Mouse (Mus musculus) heart, embryonic 10.5 days (tissue): ENCODE data around the gene Dhcr24. TPM values are rescaled to one million over a fixed set of nuclear protein-coding genes. Genes with fewer than 3 reads are reported as not detected.

ENCODE experiments used
- DNase-seq: peaks from one replicate; pipeline ENCODE4 v3.0.0-alpha.2; 2017; ENCODE audit warnings: low spot score
- H3K27ac ChIP-seq: fragments of 300-500 bp; sonication (generic); 2 replicates; pipeline ENCODE4 v1.5.1; 2016; ENCODE audit warnings: mild to moderate bottlenecking
- H3K27me3 ChIP-seq: fragments of 300-500 bp; sonication (generic); 2 replicates; pipeline ENCODE4 v1.6.1; 2016; ENCODE audit warnings: mild to moderate bottlenecking; ENCODE audit not compliant: poor library complexity, insufficient read depth, severe bottlenecking
- H3K36me3 ChIP-seq: fragments of 300-500 bp; sonication (generic); 2 replicates; pipeline ENCODE4 v1.6.1; 2016; ENCODE audit warnings: mild to moderate bottlenecking, moderate library complexity
- H3K4me1 ChIP-seq: fragments of 300-500 bp; sonication (generic); 2 replicates; pipeline ENCODE4 v1.6.1; 2016; ENCODE audit warnings: mild to moderate bottlenecking
- H3K4me3 ChIP-seq: fragments of 300-500 bp; sonication (generic); 2 replicates; pipeline ENCODE4 v1.5.1; 2016; ENCODE audit warnings: mild to moderate bottlenecking, moderate library complexity
- H3K9me3 ChIP-seq: fragments of 300-500 bp; sonication (generic); 2 replicates; pipeline ENCODE4 v1.6.1; 2016; ENCODE audit warnings: mild to moderate bottlenecking, moderate library complexity
- WGBS: fragments of 180-500 bp; shearing (Covaris S2); methylation state at CpG from one replicate; pipeline ENCODE4 v1.1.7; 2016; 5-methylcytosine and 5-hydroxymethylcytosine counted together
- polyA plus RNA-seq: library from polyadenylated mRNA; unstranded; fragments of >200 nt; fragmentation: Nextera tagmentation; extraction: Ambion mirVana; gene quantifications from 2 replicates; pipeline ENCODE4 v1.2.1, GENCODE M21; 2016

Dhcr24 gene
- polyA plus RNA-seq, 1 experiment from 2014 or later, result 9.7 TPM

DNA sequence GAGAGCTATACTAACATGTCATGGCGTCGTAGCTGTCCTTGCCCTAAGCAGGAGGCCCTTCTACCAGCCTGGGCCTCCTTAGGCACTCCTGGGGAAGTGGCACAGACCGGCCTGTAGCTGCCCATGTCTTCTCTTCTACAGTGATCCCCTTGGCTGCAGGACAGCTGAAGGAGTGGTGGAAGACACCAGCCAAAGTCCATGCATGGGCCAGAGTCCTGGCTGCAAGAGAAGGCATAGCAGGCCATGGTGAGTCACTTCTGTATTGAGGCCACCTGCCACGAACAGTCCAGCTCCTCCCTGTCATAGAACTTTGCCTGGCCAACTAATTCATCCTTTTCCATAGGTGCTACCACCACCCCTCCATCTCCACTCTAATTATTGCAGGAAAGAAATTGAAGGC lies 58.1 kb downstream of the Dhcr24 start:
- H3K4me1 ChIP-seq, result peaks cover 20% of the 10 kb centered on the region
- no peak overlapping the region for H3K4me3 ChIP-seq
- no peaks in the 10 kb centered on the region for H3K9me3 ChIP-seq
- peaks cover 74% of the 10 kb centered on the region for H3K27me3 ChIP-seq
- 82% methylated on average over 4 of the region's 4 CpGs for WGBS
- no peaks in the 10 kb centered on the region for H3K36me3 ChIP-seq
- H3K27ac ChIP-seq, result no peak overlapping the region
- no peak for DNase-seq

DNA sequence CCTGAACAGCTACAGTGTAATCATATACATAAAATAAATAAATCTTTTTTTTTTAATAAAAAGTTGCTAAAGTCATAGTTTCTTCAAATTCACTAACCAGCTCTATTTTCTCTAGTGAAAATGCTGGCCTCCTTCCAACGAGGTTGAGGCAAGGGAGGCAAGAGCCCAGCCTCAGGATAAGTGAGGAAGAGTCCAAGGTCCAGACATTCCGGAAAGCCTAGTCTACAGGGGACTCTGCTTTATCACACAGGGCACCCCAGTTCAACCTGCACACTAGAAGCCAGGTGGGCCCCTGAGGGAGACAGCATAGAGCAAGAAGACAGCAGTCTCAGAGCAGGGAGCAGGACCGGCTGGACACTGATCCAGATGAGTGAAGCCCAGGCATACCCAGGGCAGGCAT lies 60.6 kb downstream of the Dhcr24 start:
- Histone ChIP-seq H3K4me1 (peaks cover 15% of the 10 kb centered on the region), H3K9me3 (no peaks in the 10 kb centered on the region), H3K36me3 (no peaks in the 10 kb centered on the region), H3K4me3 (no peak overlapping the region), H3K27ac (no peak overlapping the region), H3K27me3 (peaks cover 86% of the 10 kb centered on the region)
- WGBS, result 62% methylated on average over 3 of the region's 3 CpGs
- DNase-seq, result no peak

DNA sequence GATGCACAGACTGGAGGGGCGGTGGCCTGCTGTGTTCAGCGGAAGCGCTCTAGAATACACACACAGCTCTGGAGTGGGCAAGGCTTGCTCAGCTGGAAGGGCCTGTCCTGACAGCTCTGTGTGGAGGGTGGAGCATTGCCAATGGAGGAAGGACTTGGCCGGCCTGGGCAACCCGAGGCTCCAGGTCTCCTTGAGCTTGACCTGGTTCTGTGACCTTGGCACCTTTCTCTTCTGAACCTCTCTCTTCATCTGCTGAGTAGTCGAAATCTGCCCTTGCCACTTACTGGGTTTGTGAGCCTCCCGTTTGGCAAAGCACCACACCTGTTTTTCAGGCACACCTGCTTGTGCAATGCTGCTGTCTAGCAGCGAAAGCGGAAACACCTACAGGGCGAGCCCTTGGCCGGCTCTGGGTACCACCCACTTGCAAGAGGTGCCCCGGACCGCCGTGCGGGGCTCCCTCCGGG lies 61.2 kb downstream of the Dhcr24 start, which contains the start of gene Ttc22:
Gene Ttc22, plus strand, starts transcription at position 403 of the 464 bp plus-strand sequence.
- WGBS, result 22% methylated on average over 16 of the region's 16 CpGs
- Histone ChIP-seq H3K36me3 (no peaks in the 10 kb centered on the region), H3K27ac (no peak within 1 kb of the TSS), H3K4me1 (peaks cover 11% of the 10 kb centered on the region), H3K4me3 (peak within 1 kb of the TSS; percentile 31; the same call in 1 of the 2 replicates), H3K27me3 (peaks cover 88% of the 10 kb centered on the region), H3K9me3 (no peaks in the 10 kb centered on the region)
- DNase-seq, result no peak

DNA sequence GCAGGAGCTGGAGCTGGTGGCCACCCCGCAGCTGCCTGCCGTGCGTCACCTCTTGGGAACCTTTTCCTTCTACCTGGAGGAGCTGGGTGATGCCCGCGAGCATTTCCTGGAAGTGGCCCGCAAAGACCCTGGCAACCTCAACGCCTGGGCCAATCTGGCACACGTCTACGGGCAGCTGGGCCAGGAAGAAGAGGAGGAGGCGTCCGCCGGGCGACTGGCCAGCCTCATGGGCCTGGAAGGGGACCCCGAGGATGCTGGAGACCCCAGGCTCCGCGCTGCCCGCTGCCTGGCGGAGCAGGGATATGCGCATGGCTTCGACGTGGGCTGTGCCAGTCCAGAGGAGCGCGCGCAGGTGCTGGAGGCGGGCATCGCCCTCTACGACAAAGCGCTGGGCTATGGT lies 61.9 kb downstream of the Dhcr24 start:
- Histone ChIP-seq H3K27me3 (peaks cover 88% of the 10 kb centered on the region), H3K4me3 (peak overlapping the region; percentile 31; the same call in 1 of the 2 replicates)
- WGBS, result 26% methylated on average over 27 of the region's 28 CpGs

DNA sequence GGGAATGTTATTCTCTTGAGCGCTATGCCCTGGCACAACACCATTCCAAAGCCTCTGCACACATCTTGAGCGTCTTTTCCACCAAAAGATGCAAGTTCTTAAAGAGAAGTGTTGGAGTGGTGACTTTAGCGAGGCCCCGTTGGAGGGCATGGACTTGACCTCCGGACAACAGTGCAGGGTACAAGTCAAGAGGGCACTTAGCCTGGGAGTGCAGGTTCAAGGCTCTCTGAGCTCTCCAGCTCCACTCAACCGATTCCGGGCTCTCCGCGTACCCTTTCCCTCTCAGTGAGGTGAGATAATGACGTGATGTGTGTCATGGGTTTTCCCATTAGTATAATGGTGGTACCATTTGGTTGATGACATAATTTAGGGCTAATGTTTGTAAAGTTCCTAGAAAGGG lies 63.4 kb downstream of the Dhcr24 start:
- Histone ChIP-seq H3K9me3 (no peaks in the 10 kb centered on the region), H3K27ac (no peak overlapping the region)

More for the DNA sequence above, 61.9 kb downstream of the Dhcr24 start:
- Histone ChIP-seq H3K36me3 (no peaks in the 10 kb centered on the region), H3K27ac (no peak overlapping the region), H3K9me3 (no peaks in the 10 kb centered on the region), H3K4me1 (peaks cover 6% of the 10 kb centered on the region)
- DNase-seq, result no peak

DNA sequence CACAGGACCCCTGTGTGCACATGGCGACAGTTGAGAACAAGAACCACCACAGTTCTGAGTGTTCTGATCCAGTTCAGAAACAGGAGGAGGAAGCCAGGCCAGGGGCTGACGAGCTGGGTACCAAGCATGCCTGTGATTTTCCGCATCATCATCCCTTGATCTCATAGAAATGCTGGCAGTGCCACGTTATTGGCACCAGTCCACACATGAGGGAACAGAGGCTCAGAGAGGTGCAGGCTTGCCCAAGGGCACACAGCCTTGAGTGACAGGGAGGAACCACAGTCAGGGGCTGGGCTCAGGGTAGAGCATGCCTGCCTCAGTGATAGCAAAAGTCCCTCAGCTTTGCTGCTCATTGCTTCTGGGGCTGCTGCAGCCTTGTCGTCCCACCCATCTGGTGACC lies 67.0 kb downstream of the Dhcr24 start:
- H3K27me3 ChIP-seq, result peaks cover 87% of the 10 kb centered on the region
- H3K4me1 ChIP-seq, result 0 out of 2 replicates have a peak, but pooled peaks cover 3% of the 10 kb centered on the region
- 74% methylated on average over 5 of the region's 5 CpGs for WGBS

More for the DNA sequence above, 63.4 kb downstream of the Dhcr24 start:
- Histone ChIP-seq H3K36me3 (no peaks in the 10 kb centered on the region), H3K4me3 (no peak overlapping the region), H3K27me3 (peaks cover 86% of the 10 kb centered on the region), H3K4me1 (peaks cover 6% of the 10 kb centered on the region)
- WGBS, result 85% methylated on average over 10 of the region's 10 CpGs
- no peak for DNase-seq

DNA sequence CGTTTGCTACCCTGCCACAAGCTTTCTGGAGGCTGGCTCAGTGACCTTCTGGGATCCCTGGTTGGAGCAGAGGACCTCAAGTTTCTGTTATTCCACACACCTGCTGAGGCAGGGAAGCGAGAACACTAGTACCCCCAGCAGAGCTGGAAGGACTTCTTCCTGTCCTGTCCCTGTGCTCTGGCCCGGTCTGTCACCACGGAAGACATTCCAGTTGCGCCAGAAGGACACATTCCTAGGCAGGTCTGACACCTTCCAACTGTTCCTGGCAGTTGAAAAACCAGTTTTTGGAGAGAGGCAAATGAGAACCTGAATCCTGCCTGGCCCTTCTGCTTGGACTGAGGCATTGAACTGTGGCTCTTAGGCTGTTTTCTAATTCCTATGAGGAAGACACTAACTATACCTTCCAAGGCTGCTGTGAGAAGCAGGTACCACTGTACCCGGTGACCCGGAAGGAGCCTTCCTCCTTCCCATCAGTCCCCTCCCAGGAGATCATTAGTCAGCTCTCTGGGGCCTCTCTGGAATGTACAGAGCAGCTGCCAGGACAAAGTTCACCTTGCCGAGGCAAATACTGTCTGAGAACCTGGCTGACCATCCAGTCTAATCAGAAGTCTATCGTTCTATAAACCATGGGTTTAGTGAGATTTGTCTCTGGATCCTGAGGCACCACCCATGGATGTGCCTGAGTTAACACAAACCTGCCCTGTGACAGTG lies 68.0 kb downstream of the Dhcr24 start:
- Histone ChIP-seq H3K27ac (no peak overlapping the region), H3K36me3 (no peaks in the 10 kb centered on the region), H3K27me3 (peaks cover 83% of the 10 kb centered on the region), H3K9me3 (no peaks in the 10 kb centered on the region), H3K4me1 (0 out of 2 replicates have a peak, but pooled peaks cover 3% of the 10 kb centered on the region), H3K4me3 (no peak overlapping the region)
- DNase-seq, result no peak
- 27% methylated on average over 9 of the region's 9 CpGs for WGBS

More for the DNA sequence above, 67.0 kb downstream of the Dhcr24 start:
- no peaks in the 10 kb centered on the region for H3K36me3 ChIP-seq
- no peak for DNase-seq
- H3K27ac ChIP-seq, result no peak overlapping the region
- no peak overlapping the region for H3K4me3 ChIP-seq
- H3K9me3 ChIP-seq, result no peaks in the 10 kb centered on the region

DNA sequence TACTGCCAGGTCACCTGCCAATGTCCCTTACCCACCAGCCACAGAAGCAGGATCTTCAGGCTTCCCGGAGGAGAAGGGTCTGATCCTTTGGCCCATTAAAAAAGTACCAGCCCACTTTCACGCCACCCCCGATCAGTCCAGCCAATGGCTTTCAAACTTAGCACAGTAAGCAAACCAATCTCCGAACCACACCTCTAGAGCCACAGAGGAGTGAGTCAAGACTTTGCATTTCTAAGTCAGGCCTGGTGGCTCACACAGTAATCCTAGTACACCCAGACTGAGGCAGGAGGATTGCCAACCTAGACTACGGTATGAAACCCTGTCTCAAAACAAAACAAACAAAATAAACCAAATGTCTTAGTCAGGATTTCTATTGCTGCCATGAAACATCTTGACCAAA lies 68.5 kb downstream of the Dhcr24 start:
- no peak for DNase-seq
- 69% methylated on average over 5 of the region's 5 CpGs for WGBS
- no peak overlapping the region for H3K4me3 ChIP-seq

DNA sequence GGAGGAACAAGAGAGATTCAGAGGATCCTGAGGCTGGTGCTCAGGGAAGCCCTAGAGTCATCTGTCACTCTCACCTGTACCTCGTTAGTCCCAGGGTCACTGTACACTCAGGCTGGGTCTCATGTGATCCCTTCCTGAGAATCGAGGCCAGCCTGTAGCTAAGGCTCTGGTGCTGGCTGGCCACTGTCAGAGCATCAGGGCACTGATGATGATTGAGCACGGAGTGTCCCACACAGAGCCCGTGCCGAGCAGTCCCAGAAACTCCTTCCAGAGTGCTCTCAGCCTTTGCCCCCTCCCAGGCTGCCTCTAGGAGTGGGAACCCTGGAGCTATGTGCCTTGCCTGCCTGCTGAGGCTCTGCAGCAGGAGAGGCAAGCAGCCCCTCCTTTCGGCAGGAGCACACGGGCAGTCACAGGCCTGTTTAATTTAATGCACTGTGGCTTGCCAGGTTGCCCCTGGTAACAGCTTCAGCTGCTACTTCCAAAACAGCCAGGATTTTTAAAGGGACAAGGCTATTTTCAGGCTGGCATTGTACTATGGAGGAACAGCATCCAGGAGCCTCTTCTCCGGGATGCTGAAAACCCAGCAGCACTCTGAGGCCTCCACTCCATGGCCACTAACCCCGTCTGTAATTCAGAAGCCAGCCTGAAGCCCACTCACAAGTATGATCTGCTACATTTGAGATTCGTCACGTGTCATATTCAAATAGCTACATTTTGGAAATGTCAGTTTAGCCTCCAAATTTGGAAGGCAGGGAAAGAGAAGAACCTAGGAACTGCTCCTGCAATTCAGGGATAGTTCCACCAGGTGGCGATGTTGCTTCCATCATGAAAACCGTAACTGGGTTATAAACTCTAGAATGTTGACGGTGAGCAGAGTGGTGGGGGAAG lies 69.7 kb downstream of the Dhcr24 start:
- Histone ChIP-seq H3K9me3 (no peaks in the 10 kb centered on the region), H3K27me3 (peaks cover 81% of the 10 kb centered on the region), H3K36me3 (no peaks in the 10 kb centered on the region), H3K27ac (no peak overlapping the region), H3K4me1 (0 out of 2 replicates have a peak, but pooled peaks cover 3% of the 10 kb centered on the region), H3K4me3 (no peak overlapping the region)
- 33% methylated on average over 14 of the region's 14 CpGs for WGBS
- no peak for DNase-seq

More for the DNA sequence above, 68.5 kb downstream of the Dhcr24 start:
- Histone ChIP-seq H3K9me3 (no peaks in the 10 kb centered on the region), H3K4me1 (0 out of 2 replicates have a peak, but pooled peaks cover 3% of the 10 kb centered on the region), H3K27me3 (peaks cover 83% of the 10 kb centered on the region), H3K27ac (no peak overlapping the region), H3K36me3 (no peaks in the 10 kb centered on the region)

DNA sequence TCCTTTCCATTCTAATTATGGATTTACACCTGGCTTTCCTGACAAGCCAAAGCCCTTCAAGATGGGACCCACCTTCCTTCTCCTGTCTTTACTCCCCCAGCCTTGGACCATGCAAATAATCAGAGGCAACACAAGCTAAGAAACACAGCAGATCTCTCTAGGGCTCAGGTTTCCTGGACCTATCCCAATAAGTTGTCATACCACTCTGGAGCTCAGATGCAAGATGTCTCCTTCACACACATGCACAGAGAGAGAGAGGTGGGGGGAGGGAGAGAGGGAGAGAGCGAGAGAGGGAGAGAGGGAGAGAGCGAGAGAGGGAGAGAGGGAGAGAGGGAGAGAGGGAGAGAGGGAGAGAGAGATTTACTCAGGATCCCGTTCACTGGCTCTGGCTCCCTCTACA lies 71.5 kb downstream of the Dhcr24 start:
- Histone ChIP-seq H3K36me3 (no peaks in the 10 kb centered on the region), H3K27me3 (peaks cover 80% of the 10 kb centered on the region)
- no peak for DNase-seq

DNA sequence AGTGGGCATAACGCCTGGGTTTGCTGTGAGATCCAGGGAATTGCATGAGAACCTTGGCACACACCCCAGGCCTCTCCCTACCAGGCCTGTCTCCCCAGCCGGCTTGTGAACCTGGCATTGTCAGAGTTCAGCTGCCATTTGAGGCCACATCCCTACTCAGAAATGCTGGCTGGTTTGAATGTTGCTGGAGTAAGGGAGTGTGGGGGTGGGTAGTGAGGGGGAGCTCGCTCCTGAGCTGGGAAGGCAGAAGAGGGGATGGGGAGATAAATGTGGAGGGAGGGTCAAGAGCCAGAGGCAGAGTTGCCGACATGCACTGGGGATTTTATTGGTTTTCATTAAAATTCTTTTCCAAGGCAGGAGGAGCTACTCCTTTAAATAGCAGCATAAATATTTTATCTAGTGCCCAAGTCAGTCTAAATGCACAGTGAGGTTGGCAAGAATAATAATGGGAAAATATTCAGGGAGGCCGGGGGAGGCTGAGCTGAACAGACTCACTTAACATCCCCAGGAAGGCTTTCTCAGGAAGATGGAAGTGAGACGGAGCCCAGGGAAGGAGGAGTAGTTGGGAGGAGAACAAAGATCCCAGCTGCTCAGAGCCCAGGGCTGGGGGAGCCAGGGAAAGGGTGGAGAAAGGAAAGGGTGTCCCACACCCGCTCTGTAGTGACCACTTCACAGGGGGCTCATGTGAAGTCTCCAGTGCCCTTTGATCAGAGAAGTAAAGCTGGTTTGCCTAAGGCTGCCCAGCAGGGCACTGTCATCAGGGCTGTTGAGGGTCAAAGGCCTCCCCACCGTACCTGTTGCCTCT lies 72.6 kb downstream of the Dhcr24 start:
- Histone ChIP-seq H3K27ac (no peak overlapping the region), H3K4me1 (0 out of 2 replicates have a peak, but pooled peaks cover 3% of the 10 kb centered on the region), H3K4me3 (no peak overlapping the region), H3K9me3 (no peaks in the 10 kb centered on the region), H3K27me3 (peaks cover 70% of the 10 kb centered on the region), H3K36me3 (no peaks in the 10 kb centered on the region)
- DNase-seq, result no peak
- 35% methylated on average over 8 of the region's 8 CpGs for WGBS

More for the DNA sequence above, 71.5 kb downstream of the Dhcr24 start:
- Histone ChIP-seq H3K4me1 (0 out of 2 replicates have a peak, but pooled peaks cover 3% of the 10 kb centered on the region), H3K27ac (no peak overlapping the region), H3K4me3 (no peak overlapping the region), H3K9me3 (no peaks in the 10 kb centered on the region)
- 33% methylated on average over 1 of the region's 3 CpGs for WGBS

DNA sequence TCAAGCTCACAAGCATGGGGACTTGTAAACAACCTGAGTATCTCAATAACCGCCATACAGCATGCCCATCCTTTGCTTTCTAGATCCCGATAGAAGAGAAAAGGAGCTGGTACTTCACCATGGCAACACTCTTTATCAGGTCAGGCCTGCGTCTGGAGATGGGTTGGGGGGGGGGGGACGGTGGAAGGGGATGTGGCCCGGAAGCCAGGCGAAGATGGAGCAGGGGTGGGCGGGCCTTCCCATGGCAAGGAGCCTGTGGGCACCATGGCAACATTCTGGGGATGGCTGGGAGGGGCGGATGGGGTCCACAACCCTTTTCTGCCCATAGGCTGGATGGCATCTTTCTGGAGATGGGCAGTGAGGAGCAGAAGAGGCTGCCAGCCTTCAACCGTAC lies 73.2 kb downstream of the Dhcr24 start:
- Histone ChIP-seq H3K4me3 (no peak overlapping the region), H3K36me3 (no peaks in the 10 kb centered on the region), H3K27me3 (peaks cover 73% of the 10 kb centered on the region), H3K9me3 (no peaks in the 10 kb centered on the region), H3K4me1 (0 out of 2 replicates have a peak, but pooled peaks cover 3% of the 10 kb centered on the region), H3K27ac (no peak overlapping the region)
- no peak for DNase-seq
- 42% methylated on average over 9 of the region's 9 CpGs for WGBS
